Mouse (Mus musculus) kidney, embryonic 16.5 days (tissue): Measurements from ENCODE around the gene Poc1a. TPM values are rescaled to one million over a fixed set of nuclear protein-coding genes. Genes with fewer than 3 reads are reported as not detected.

Source experiments
- ATAC-seq: fragments of 200-750 bp; cut with Nextera tagmentation; 2 replicates; pipeline ENCODE4 v1.8.0; 2017; ENCODE audit warnings: moderate TSS enrichment; ENCODE audit not compliant: low FRiP score, low TSS enrichment
- H3K27ac ChIP-seq: fragments of 300-500 bp; sonication (generic); 2 replicates; pipeline ENCODE4 v1.5.1; 2014; ENCODE audit warnings: low read length
- H3K27me3 ChIP-seq: fragments of 300-500 bp; sonication (generic); 2 replicates; pipeline ENCODE4 v1.6.1; 2014; ENCODE audit warnings: low read length, control low read depth, mixed read lengths; ENCODE audit not compliant: insufficient read depth
- H3K36me3 ChIP-seq: fragments of 300-500 bp; sonication (generic); 2 replicates; pipeline ENCODE4 v1.6.1; 2014; ENCODE audit warnings: low read length, control low read depth, mixed read lengths; ENCODE audit not compliant: insufficient read depth
- H3K4me1 ChIP-seq: fragments of 300-500 bp; sonication (generic); 2 replicates; pipeline ENCODE4 v1.6.1; 2014; ENCODE audit warnings: low read length, control low read depth, mixed read lengths; ENCODE audit not compliant: insufficient read depth
- H3K4me2 ChIP-seq: fragments of 300-500 bp; sonication (generic); replicated peaks from 2 replicates; pipeline ENCODE4 v1.6.1; 2014; ENCODE audit warnings: low read depth, low read length
- H3K4me3 ChIP-seq: fragments of 300-500 bp; sonication (generic); 2 replicates; pipeline ENCODE4 v1.5.1; 2014; ENCODE audit warnings: mild to moderate bottlenecking, low read length
- H3K9ac ChIP-seq: fragments of 300-500 bp; sonication (generic); replicated peaks from 2 replicates; pipeline ENCODE4 v1.6.1; 2014; ENCODE audit warnings: low read length
- H3K9me3 ChIP-seq: fragments of 300-500 bp; sonication (generic); 2 replicates; pipeline ENCODE4 v1.6.1; 2016; ENCODE audit warnings: low read length, control low read depth
- WGBS: fragments of 180-500 bp; shearing (Covaris S2); extraction: QIAGEN DNeasy Blood & Tissue Kit; methylation state at CpG from one replicate; pipeline ENCODE4 v1.1.7; 2014; 5-methylcytosine and 5-hydroxymethylcytosine counted together
- polyA plus RNA-seq: library from polyadenylated mRNA; unstranded; fragments of >200 nt; fragmentation: Nextera tagmentation; extraction: Ambion mirVana; gene quantifications from 2 replicates; pipeline ENCODE4 v1.2.1, GENCODE M21; 2015

Gene Poc1a
- polyA plus RNA-seq, 1 experiment from 2014 or later, result 29.2 TPM

DNA sequence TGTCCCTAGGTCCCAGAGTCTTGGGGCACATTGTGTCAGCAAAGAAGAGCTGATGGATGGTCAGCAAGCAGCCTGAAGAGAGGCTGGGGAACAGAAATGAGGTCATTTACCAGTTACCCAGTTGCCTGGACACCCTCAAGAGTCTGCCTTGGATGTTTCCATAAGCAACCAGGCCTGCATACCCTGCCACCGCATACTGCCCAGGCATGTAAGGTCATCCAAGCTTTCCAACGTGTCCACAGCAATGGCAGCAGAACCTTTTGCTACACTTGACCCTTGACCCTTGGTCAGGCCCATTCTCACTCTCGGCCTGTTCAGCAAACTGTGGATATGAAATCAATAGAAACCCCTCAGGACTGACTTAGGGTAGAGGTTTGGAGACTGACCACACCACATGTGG is 19.4 kb upstream of the Poc1a start:
- 87% methylated on average over 3 of the region's 3 CpGs for WGBS
- H3K9me3 ChIP-seq, result no peaks in the 10 kb centered on the region
- no peak overlapping the region for H3K4me2 ChIP-seq
- ATAC-seq, result no peak
- no peak overlapping the region for H3K27ac ChIP-seq
- H3K36me3 ChIP-seq, result no peaks in the 10 kb centered on the region
- no peak overlapping the region for H3K9ac ChIP-seq
- H3K4me1 ChIP-seq, result no peaks in the 10 kb centered on the region
- no peak overlapping the region for H3K4me3 ChIP-seq
- H3K27me3 ChIP-seq, result no peaks in the 10 kb centered on the region

DNA sequence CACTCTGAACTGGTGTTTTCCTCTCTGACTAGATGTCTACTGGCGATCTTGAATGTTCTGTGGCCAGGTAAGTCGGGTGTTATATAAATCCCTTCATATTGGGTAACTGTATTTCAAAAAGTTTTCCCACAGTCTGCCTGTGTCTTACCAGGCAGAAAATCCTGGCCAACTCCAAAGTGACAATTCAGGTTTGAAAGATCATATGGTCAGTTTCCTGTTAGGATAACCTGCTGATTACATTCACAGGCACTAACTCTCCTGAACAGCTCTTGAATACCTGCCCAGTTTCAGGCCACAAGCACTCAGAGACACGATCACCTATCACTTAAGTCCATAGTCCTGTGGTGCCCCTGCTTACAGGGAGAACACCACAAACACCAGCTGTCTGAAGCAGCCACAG is 18.8 kb upstream of the Poc1a start:
- no peaks in the 10 kb centered on the region for H3K36me3 ChIP-seq
- H3K4me2 ChIP-seq, result no peak overlapping the region
- no peak overlapping the region for H3K4me3 ChIP-seq
- no peaks in the 10 kb centered on the region for H3K4me1 ChIP-seq
- no peak overlapping the region for H3K27ac ChIP-seq
- WGBS, result 82% methylated on average over 3 of the region's 3 CpGs
- H3K27me3 ChIP-seq, result no peaks in the 10 kb centered on the region
- H3K9me3 ChIP-seq, result no peaks in the 10 kb centered on the region
- H3K9ac ChIP-seq, result no peak overlapping the region
- ATAC-seq, result no peak

DNA sequence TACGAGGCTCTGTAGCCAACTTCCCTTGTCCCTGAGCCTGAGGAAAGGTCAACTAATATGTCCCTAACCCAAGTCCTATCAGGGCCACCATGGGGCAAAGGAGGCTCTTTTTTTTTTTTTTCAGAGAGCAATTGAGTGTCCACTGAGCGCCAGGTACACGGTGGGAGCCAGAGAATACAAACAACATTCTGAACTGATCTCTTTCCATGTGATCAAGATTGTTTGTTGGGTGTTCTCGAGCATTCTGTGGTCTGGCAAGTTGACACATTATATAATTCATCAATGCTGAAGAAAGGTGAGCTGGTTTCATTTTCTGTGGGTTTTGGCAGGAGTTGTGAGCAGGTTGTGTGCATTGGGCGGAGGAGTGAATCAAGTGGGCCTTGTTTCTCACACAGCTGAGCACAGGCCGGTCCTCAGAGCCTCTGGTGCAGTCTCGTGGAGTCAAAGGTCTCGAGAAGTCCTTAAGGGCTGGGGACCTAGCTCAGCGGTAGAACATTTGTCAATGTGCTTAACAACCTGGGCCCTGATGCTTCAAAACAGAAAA is 17.4 kb upstream of the Poc1a start:
- H3K9me3 ChIP-seq, result no peaks in the 10 kb centered on the region
- no peak for ATAC-seq

DNA sequence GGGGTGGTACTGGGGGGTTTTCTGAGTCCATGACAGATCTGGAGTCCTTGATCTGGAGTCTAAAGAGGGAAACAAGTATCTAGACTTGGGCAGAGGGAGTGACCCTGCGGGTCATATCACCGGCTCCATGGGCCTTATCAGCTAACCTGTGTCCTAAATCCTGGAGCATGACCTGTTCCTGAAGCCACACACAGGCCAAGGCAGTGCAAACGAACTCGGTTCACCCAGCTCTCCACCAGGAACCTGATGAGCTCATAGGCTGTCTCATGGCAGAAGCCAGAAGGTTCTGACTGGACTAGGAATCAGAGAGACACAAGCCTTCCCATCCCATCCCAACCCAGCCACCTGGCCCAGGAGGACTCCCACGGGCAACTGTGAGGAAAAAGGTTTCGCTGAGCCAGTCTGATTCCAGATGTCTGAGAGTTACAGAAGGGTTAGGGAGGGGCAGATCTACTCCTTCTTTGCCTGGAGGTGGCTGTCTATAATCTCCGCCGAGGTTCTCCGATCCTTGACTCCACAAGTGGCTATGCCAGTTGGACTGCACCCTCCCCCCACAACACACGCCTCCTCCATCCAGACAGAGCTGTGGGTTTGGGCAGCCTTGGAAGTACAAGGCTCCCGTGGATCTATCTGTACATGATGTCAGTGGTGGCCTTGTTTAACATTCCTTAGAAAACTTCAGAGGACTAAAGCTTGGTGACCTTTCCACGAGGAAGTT is 15.3 kb upstream of the Poc1a start:
- H3K4me1 ChIP-seq, result no peaks in the 10 kb centered on the region
- H3K27ac ChIP-seq, result no peak overlapping the region
- H3K9me3 ChIP-seq, result no peaks in the 10 kb centered on the region
- ATAC-seq, result no peak
- H3K36me3 ChIP-seq, result no peaks in the 10 kb centered on the region
- 75% methylated on average over 12 of the region's 12 CpGs for WGBS
- H3K9ac ChIP-seq, result no peak overlapping the region
- H3K27me3 ChIP-seq, result no peaks in the 10 kb centered on the region
- no peak overlapping the region for H3K4me2 ChIP-seq
- no peak overlapping the region for H3K4me3 ChIP-seq

More for the DNA sequence above, 17.4 kb upstream of the Poc1a start:
- H3K9ac ChIP-seq, result no peak overlapping the region
- H3K27me3 ChIP-seq, result no peaks in the 10 kb centered on the region
- WGBS, result 73% methylated on average over 9 of the region's 9 CpGs
- no peaks in the 10 kb centered on the region for H3K4me1 ChIP-seq
- H3K4me3 ChIP-seq, result no peak overlapping the region
- H3K36me3 ChIP-seq, result no peaks in the 10 kb centered on the region
- H3K4me2 ChIP-seq, result no peak overlapping the region
- no peak overlapping the region for H3K27ac ChIP-seq

DNA sequence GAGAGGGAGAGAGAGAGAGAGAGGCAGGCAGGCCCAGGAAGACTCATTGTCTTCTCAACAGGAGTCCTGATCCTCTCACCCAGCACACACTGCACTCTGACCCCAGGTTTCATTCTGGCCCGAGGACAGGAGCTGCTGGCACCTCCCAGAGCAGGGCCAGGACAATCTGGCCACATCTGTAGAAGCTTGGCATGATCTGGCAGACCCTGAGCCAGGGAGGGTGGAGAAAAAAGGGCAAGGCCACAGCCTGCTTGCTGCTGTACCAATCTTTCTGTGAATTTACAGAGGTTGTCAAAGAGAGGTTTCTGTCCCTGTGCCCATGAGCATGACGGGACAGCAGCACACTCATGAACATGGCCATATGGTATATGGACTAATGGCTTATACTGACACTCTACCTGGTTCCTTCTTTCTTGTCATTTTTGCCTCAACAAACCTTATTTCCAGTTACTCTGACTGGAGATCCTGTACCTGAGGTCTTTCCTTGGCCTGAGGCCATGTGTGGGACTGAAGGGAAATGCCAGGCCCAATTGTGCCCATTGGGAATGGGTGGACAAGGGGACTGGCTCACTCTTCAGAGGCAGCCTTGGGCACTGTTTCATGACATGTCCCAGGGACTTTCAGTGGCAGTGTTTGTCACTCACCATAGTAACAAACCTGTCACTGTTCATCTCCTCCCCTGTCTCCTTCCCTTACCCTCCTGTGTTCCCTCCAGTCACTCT is 13.8 kb upstream of the Poc1a start:
- no peak overlapping the region for H3K9ac ChIP-seq
- WGBS, result 52% methylated on average over 2 of the region's 2 CpGs

DNA sequence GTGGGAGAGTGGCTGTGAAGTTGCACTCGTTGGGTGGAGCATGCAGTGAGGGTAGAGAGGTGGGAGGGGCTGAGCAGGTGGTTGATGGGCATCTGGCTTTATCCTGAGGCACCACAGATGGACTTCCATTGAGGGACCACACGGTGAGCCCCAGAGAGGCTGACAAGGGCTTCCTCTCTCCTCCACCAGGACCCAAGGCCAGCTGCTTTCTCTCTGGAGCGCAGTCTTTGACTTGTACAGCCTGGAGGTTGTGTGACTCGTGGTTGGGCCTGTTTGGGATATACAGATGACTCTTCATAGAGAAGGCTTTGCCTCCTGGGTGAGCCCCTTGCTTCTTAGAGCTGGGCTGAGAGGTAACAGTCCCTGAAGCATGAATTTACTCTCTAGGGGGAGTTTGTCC is 12.4 kb upstream of the Poc1a start:
- ATAC-seq, result no peak
- H3K27me3 ChIP-seq, result no peaks in the 10 kb centered on the region
- no peaks in the 10 kb centered on the region for H3K9me3 ChIP-seq
- no peak overlapping the region for H3K4me2 ChIP-seq
- H3K27ac ChIP-seq, result no peak overlapping the region
- WGBS, result 52% methylated on average over 4 of the region's 4 CpGs
- no peaks in the 10 kb centered on the region for H3K36me3 ChIP-seq
- no peaks in the 10 kb centered on the region for H3K4me1 ChIP-seq
- H3K9ac ChIP-seq, result no peak overlapping the region
- H3K4me3 ChIP-seq, result no peak overlapping the region

More for the DNA sequence above, 13.8 kb upstream of the Poc1a start:
- Histone ChIP-seq H3K4me1 (no peaks in the 10 kb centered on the region), H3K4me3 (no peak overlapping the region), H3K9me3 (no peaks in the 10 kb centered on the region), H3K36me3 (no peaks in the 10 kb centered on the region), H3K27me3 (no peaks in the 10 kb centered on the region), H3K27ac (no peak overlapping the region), H3K4me2 (no peak overlapping the region)
- ATAC-seq, result no peak

DNA sequence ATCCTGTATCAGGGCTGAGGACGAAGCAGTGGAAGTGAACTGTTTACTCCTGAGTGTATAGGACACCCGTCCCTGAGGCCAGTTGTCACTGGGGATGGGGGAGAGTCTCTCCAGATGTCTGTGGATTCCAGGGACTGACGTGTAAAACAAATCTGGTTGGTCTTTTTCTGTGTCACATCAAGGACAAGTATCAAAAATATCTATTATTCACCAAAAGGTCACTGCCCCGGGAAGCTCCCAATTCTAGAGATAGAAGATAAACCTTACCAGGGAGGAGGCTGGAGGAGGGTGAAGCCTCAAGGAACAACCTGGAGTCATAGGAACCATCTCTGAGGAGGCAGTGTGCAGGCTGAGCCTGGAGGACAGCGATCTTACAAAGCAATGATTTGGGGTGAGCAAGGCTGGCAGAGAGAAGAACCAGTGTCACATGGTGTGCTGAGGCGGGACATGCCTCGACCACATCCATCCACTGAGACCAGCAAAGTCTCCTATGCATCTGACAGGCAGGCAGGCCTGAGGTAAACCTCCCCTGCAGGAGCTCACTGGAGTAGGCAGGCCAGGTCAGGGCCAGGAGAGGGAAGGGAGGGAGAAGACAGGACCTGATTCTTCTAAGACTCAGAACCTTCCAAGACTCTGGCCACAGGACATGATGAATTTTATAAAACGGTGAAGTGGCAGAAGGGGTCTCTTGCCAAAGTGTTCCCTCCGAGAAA is 11.6 kb upstream of the Poc1a start:
- Histone ChIP-seq H3K9me3 (no peaks in the 10 kb centered on the region), H3K4me1 (no peaks in the 10 kb centered on the region), H3K9ac (no peak overlapping the region), H3K27me3 (no peaks in the 10 kb centered on the region), H3K4me2 (no peak overlapping the region), H3K4me3 (no peak overlapping the region), H3K36me3 (no peaks in the 10 kb centered on the region), H3K27ac (no peak overlapping the region)
- 65% methylated on average over 9 of the region's 9 CpGs for WGBS
- no peak for ATAC-seq

DNA sequence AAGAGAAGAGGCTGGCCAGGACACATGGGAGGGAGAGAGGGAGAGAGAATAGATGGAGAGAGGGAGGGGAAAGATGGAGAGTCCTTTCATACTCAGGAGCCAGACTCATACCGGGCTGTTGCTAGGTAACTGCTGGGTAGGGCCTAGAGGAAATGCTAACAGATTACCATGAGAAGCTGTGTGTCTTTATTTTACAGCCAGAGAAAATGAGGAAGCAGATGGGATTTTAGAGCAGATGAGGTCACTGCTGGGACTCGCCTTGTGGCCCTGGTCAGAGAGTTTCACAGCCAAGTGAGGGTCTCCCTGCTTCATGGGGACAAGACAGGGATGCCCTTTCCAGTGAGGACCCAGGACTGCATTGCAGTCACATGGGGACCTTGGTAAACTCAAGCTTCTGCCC is 11.0 kb upstream of the Poc1a start:
- ATAC-seq, result no peak
- H3K27me3 ChIP-seq, result no peaks in the 10 kb centered on the region
- 39% methylated on average over 2 of the region's 2 CpGs for WGBS

DNA sequence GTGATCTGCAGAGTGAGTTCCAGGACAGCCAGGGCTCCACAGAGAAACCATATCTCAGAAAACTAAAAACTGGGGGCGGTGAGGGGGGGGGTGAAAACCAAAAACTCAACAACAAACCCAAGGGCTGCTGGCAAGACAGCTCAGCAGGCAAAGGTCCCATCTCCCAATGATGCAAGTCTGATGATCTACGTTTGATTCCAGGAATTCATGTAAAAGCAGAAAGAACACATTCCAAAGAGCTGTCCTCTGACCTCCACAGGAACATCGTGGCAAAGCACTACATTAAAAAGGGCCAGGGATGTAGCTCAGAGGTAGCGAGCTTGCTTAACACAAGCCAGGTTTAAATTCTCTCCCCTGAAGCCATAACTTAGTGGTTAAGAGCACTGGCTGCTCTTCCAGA is 10.2 kb upstream of the Poc1a start:
- Histone ChIP-seq H3K9me3 (no peaks in the 10 kb centered on the region), H3K27me3 (no peaks in the 10 kb centered on the region), H3K9ac (no peak overlapping the region), H3K4me1 (no peaks in the 10 kb centered on the region), H3K4me2 (no peak overlapping the region), H3K27ac (no peak overlapping the region), H3K4me3 (no peak overlapping the region), H3K36me3 (no peaks in the 10 kb centered on the region)
- ATAC-seq, result no peak
- 71% methylated on average over 4 of the region's 4 CpGs for WGBS

More for the DNA sequence above, 11.0 kb upstream of the Poc1a start:
- Histone ChIP-seq H3K36me3 (no peaks in the 10 kb centered on the region), H3K4me2 (no peak overlapping the region), H3K9ac (no peak overlapping the region), H3K4me3 (no peak overlapping the region), H3K27ac (no peak overlapping the region), H3K9me3 (no peaks in the 10 kb centered on the region), H3K4me1 (no peaks in the 10 kb centered on the region)
